Mouse (Mus musculus) cerebellum, adult (tissue): ENCODE measurements around the gene Pdp2.
A peak's percentile ranks its signal among the peaks of the same experiment; 100 is the strongest.
"Not testable (repeated sequence)": the region's sequence is repeated elsewhere in the genome, so short reads cannot be mapped to it uniquely, and the experiment has no call there.

Experiments used
- ATAC-seq: cut with Nextera tagmentation; 2 replicates; pipeline ENCODE4 v1.9.2; 2017; ENCODE audit warnings: mild to moderate bottlenecking, moderate library complexity, mixed read lengths; ENCODE audit not compliant: insufficient number of reproducible peaks, low FRiP score, low TSS enrichment

The Pdp2 gene

DNA sequence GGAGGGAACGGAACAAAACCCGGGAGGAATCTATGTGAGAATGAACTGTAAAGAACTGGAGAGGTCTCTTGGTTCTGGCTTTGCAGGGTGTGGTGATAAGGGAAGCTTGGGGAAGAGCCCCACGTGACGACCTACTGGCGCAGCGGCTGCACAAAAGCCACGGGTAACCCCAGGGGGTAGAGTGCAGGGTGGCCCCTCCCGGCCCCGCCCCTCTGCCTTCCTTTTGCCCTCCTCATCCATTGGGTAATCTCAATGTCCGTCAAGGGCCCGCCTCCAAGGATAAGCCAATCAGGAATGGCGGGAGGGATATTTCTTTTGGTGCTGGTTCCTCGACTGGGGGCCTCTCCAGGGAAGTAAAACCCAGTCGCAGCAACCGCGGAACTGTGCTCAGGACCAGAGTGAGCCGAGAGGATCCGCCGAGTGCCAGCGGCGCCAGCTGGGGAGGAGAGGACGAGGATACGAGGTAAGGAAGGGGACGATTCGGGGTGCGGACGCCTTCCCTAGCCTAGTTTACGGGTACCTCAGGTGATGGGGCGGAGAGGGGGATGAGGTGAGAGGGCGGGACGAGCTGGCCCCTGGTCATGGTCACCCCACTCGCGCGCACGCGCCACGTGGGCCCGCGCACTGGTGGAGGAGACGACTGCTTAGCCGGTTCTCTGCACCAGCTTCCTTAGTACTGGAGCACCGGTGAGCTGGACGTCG is at the start of gene Pdp2:
Gene Pdp2, plus strand, starts transcription at position 319 of the 702 bp plus-strand sequence.
- ATAC-seq = peak; percentile 98

DNA sequence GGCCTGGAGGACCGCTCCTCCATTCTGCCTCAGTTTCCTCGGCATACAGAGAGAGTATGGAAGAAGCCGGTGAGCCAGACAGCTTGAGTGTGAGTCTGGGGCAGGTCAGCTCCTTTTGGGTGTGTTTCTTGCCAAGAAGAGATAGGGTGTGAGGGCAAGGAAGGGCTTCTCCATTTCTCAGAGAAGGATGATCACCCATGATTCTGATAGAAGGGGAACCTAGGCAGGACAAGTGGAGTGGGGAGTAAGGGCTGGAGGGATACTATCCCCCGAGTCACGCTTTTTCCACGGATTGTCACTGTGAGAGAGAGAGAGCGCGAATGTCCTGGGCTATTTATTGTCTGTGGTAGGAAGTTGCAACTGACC is 49.8 kb upstream of the Pdp2 start:
- peak; percentile 18; the same call in 1 of the 2 replicates for ATAC-seq

DNA sequence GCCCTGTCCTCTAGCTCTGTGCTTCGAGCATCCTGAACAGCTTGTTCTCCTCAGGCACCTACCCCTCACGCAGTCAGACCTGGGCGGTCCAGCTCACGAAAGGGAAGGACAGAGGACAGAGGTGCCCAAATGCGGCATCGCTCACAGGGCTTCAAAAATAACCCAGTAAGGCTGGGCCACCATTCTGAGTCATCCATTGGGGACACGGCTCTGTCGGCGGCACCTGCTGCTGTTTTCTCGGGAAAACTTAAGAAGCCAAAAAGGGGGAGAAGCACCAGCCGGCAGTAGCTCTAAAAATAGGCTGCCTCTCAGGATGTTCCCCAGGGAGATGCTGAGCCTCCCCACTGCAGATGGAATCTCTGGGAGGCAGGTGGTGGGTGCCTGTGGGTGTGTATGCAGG is 49.1 kb upstream of the Pdp2 start:
- ATAC-seq = peak; percentile 37; the same call in 1 of the 2 replicates

DNA sequence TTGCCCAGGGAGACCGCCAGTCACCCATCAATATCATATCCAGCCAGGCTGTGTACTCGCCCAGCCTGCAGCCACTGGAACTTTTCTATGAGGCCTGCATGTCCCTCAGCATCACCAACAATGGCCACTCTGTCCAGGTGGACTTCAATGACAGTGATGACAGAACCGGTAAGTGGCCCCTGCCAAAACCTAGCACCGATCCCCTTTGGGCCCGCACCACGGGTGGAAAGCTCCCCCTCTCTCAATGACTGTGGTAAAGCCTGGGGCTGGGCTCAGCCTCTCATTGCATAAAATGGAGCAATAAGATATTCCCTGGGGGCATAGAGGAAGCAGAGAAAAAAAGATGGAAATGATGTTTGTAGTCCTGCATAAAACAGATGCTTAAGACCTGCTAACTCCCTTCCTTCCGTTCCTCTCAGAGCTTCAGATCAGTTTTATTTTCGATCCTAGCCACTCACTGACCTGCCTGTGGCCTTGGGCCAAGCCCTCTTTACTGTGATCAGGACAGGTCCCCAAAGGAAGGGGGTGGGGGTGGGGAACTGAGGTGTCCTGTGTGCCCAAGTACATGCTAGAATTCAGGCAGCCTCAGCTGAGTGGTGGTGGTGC is 47.7 kb upstream of the Pdp2 start:
- ATAC-seq = no peak

DNA sequence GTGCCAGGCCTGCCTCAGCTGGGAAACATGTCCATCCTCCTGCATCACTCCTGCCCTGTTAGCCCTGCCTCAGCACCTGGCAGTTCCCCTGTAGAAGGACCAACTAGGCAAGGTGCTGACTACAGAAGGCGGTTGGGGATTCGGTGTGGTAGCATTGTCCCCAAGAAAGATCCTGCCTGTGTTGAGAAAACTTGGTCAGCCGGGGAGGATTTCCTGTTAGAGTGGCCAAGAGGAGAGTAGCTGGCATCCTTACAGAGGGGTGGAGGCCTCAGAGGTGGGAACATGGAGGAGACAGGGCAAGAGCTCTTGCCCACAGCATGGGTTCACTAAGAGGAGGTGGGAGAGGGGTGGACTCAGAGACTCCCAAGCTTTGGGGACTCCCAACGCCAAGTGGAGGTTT is 36.1 kb upstream of the Pdp2 start:
- no peak for ATAC-seq

DNA sequence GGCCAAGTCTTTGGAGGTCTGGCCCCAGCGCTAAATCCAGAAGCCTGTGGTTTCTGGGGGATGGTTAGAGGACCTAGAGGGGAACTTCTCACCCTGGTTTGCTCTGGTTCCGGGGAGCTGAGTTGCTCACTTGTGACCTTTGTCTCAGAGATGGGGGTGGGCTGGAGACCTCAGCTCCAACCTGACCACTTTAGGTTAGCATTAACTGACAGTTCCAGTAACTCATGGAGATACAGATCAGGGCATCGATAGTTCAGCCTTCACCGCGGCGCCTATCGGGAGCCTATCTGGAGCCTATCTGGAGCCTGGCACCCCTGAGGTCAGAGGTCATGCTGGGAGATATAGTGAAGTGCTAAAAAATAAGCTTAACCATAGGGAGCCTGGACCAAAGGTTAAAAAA is 34.0 kb upstream of the Pdp2 start:
- no peak for ATAC-seq

DNA sequence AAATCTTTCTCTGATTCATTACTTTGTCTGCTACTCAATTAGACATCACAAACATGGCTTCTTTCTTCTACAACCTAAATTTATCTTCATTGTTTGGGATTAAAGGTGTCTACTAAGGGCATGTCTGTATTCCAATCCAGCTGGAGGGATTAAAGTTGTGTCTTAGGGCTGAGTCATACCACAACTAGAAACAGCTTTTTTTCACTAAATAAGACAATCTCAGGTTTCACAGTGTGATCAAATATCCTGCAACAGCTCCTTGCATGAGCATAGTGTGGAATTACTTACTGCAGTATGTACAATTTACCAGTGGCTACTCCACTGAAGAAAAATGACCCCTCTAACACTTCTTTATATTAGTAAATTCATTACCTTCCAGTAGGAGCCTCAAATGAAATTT is 30.5 kb upstream of the Pdp2 start:
- ATAC-seq = no peak

DNA sequence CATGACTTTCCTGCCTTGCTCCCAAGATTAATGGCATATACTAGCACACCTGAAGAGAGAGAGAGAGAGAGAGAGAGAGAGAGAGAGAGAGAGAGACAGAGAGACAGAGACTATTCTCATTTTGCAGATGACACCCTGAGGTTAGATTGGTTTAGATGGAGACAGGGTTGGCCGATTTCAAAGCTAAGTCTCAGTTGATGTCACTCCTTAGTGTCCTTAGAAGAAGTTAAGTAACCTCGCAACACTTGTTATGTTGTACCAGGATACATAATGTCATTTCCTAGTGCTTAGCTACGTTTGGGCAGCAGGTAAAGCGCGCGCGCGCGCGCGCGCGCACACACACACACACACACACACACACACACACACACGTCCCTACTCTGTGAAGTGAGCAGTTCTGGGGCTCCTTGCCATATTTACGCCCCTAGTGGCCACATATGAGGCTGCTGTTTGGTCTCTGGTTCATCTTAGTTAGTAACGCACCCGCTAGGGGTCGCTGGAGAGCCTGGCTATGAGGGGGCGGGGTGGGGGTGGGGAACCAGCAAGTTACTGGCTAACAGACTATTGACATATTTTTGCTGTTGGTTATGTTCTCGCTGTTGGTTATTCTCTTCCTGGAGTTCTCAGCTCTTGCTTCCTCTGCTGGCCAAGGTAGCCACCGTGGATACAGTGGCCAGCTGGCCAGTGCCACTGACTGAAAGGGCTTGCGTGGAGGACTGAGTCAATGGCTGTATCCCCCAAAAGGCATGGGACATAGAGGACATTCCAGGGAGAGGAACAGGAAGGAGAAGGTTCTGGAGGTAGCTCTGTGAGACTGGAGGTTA is 26.4 kb upstream of the Pdp2 start:
- ATAC-seq = peak; percentile 93

DNA sequence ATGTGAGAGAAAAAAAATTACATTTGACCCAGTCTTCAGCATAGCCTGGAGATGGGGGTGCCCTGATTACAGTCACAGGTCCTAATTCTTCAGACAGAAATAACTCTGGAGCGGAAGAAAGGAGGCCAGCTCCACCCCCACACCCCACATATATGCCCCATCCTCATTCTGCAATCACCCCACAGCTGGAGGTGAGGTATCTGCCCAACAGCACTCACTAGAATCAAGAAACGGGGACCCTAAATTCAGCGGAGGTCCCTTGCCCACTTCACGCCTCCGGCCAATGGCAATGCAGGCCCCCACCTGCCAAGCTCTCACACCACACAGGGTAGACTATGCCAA is 25.8 kb upstream of the Pdp2 start:
- no peak; the same call in 1 of the 2 replicates for ATAC-seq

DNA sequence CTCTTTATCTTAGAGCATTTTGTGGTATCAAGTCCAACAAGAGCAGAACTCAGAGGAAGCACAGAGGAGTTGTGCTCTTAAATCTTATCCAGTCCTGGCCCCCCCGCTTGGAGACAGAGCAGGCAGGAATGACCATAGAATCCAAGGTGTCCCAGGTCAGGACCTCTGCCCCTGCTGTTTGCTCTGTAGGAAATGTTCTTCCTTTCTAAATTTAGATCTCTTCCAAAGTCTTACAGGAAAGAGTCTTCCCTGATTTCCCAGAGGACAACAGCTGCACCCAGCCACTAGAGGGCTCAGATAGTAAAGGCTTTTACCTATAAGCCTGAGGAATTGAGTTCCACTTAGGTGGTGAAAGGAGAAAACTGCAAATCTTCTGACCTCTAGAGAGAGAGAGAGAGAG is 21.7 kb upstream of the Pdp2 start:
- ATAC-seq = no peak

DNA sequence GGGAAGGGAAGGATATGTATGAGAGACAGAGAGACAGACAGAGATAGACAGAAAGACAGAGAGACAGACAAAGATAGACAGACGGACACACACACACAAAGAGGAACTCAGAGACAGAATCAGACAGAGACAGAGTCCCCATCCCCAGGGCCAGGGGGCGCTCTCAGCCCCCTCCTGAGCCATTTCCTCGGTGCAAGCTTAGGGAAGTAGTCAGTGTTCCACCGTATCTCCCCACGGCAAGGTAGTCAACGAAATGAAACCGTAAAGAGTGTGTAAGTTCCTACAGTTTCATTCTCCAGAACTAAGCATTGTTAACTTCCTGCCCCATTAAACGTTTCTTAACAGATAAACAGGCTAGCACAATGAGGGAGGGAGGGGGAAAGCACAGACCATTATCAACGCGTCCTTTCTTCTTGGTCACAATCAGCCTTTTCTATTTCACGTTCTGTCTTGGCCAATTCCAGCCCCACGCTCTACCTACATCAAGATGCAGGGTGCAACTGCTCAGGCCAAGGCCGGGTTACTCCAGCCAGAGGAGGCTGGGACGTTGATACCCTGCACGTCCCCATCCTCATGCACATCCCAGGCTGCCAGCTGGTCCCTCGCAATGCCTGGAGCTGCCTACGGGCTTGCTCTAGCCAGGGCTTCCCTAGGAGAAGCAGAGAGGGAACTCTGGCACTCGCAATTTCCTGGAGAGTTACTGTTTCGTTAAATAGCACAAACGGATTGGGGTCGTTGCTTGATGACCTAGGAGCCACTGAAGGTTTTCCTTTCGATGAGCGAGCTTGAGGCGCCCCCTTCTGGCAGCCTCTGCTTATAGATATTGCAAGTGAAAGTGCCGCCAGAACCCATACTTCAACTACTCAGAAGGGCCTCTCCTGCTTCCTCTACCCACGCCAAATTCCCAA is 20.6 kb upstream of the Pdp2 start:
- peak; percentile 89 for ATAC-seq

DNA sequence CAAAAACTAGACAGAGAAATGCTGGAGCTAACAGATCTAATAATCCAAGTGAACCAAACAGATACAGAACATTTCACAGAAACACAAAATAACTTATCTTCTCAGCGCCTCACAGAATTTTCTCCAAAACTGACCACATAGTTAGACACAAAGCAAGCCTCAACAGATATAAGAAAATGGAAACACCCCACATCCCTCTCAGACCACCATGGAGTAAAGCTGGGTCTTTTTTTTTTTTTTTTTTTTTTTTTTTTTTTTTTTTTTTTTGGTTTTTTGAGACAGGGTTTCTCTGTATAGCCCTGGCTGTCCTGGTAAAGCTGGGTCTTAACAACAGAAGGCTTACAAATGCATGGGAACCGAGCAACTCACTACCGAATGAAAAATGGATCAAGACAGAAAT is 14.4 kb upstream of the Pdp2 start:
- no peak for ATAC-seq

DNA sequence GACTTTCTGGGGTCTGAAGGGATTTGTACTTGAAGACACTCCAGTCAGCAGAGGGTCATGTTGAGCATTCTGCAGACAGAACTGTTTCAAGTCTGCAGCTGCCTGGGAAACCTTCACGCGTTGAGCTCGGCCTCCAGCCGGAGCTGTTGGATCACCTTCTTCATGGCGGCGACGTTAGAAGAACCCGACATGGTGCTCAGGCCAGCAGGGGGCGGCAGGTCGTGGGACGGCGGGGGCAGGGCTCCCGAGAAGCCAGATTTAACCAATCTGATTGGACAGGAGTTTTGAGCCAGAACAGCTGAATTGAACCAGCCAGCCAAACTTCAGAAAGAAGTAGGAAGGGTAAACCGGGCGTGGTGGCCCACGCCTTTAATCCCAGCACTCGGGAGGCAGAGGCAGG is 13.6 kb upstream of the Pdp2 start:
- ATAC-seq = not testable (repeated sequence)

DNA sequence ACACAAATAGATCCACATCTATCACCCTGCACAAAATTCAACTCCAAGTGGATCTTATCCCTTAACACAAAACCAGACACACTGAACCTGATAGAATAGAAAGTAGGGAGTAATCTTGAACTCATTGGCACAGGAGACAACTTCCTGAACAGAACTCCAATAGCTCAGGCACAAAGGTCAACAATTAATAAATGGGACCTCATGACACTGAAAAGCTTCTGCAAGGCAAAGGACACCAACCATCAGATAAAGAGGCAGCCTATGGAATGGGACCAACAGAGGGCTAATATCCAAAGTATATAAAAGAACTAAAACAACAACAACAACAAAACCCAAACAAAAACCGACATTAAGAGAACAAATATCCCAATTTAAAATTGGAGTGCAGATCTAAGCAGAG is 6.7 kb upstream of the Pdp2 start:
- ATAC-seq = no peak

DNA sequence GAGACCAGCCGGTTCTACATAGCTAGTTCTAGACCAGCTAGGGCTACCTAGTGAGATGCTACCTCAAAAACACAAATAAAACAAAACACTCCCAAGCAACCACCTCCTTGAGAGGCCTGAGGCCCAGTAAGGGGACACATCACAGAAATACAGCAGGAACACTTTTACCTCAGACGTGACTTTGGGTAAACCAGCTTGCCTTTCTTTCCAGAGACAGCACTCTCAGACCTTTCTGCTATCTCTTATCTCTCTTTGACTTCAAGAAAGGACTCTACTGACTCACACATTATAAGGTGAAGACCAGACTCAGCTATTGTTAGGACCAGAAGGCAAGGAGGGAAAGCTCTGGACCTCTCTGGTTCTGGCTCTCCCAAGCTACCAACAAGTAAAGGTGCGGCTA is 967 bp upstream of the Pdp2 start:
- no peak for ATAC-seq

DNA sequence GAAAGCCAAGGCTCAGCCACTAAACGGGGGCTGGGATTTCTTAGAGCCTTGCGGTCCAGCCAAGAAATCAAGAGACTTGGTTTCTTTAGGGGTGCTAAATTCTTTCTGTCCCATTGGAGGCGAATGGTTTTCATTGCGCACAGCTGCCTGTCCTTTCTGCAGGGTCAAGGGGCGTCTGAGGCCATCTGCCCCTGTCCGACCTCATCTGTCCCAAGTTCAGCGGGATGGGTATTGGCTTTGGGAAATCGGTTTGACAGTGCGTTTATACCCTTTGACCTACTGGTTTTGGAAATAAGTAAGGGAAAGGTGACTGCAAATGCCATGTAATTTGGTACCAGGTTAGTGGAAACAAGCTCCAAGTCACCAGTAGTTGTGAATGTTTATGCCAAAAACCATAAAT is 605 bp downstream of the Pdp2 start:
- ATAC-seq = peak; percentile 12; the same call in 1 of the 2 replicates

DNA sequence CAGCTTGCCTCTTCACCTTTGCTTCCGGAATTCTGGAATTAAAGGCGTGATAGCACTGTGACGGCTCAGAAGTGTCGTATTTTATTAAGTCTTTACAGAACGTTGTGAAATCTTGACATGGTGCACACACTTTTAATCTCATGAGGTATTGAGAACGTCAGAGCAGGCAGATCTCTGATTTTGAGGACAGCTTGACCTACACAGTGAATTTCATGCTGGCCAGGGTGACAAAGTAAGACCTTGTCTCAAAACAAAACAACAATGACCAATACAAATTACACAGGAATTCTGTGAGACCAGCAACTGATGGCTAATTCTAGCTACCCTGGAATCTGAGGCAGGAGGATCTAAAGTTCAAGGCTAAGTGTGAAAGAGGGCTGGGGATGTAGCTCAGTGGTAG is 1.3 kb downstream of the Pdp2 start:
- no peak for ATAC-seq

DNA sequence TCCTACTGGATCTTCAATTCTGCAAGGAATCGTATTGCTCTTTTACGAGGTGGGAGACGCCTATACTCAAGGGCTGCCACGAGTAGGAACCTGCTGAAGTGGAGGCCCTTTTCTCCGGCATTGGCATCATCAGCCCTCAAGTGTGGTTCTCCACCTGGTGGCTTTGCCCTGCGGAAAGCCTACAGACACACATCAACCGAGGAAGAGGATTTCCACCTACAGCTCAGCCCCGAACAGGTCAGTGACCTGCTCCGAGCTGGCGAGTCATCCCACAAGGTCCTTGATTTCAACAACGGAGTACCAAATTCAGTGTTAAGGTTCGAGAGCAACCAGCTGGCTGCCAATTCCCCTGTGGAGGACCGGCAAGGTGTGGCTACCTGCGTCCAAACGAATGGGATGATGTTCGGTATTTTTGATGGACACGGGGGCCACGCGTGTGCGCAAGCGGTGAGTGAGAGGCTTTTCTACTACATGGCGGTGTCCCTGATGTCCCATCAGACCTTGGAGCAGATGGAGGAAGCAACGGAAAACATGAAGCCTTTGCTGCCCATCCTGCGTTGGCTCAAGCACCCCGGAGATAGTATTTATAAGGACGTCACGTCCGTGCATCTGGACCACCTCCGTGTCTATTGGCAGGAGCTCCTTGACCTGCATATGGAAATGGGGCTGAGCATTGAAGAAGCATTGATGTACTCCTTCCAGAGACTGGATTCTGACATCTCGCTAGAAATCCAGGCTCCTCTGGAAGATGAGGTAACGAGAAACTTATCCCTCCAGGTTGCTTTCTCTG is 2.5 kb downstream of the Pdp2 start:
- no peak for ATAC-seq

DNA sequence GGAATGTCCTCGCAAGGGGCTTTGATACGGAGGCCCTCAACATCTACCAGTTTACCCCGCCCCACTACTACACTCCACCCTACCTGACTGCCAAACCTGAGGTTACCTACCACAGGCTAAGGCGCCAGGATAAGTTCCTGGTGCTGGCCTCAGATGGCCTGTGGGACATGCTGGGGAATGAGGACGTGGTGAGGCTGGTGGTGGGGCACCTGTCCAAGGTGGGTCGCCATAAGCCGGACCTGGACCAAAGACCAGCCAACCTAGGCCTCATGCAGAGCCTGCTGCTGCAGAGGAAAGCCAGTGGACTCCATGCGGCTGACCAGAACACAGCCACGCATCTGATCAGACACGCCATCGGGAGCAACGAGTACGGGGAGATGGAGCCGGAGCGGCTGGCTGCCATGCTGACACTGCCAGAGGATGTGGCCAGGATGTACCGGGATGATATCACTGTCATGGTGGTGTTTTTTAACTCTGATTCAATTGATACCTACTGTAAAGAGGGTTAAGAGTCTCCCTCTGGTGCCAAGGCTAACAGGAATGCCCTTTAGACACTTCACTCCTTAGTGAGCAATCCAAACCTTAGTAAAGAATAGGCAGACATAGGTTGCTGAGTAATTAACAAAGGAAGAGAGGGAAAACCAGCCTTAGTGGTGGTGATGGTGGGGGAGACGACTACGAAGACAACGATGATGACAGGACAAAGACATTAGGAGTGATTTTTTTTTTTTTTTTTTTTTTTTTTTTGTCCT is 3.5 kb downstream of the Pdp2 start:
- ATAC-seq = no peak
